Mouse (Mus musculus): ENCODE results near the gene Bicra. TPM values are rescaled to one million over a fixed set of nuclear protein-coding genes. Genes with fewer than 3 reads are reported as not detected.

Bicra gene
- total and polyA plus RNA-seq, 3 experiments: 0.81 to 14.1 TPM; not detected in 1

DNA sequence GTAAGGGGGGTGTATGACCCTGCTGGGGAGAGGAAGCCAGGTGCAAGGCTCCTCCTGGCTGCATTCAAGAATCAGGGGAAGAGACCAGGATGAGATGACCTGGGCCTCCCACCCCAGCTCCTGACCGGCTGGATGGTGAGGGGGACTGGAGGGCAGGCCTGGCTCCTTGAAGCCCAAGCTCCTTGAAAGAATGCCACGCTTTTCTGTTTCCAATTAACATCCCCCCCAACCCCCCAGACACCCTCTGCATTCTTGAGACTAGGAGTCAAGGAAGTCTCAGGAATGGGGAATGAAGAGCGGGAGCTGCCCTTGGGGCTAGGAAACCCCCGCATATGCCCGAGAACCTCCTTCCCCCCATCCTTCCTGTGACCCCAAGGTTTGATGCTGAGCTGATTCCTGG is 3.2 kb downstream of the Bicra start:
- DNase-seq (ENCODE audit: low read depth, low spot score): no peak
- Histone ChIP-seq H3K27me3 (ENCODE audit: control insufficient read depth in 1 of 2, insufficient read depth in 2 of 2, low read length in 2 of 2) (no peaks in the 10 kb centered on the region), H3K9ac (ENCODE audit: control insufficient read depth, low read depth, low read length, poor library complexity, severe bottlenecking) (no peak overlapping the region), H3K4me3 (ENCODE audit: control insufficient read depth in 1 of 2, insufficient read depth in 1 of 2, low read depth in 2 of 2, low read length in 2 of 2) (no peak overlapping the region), H3K9me3 (replicated peaks; ENCODE audit: insufficient read depth, low read length) (no peaks in the 10 kb centered on the region), H3K36me3 (ENCODE audit: control insufficient read depth in 1 of 2, insufficient read depth in 2 of 2, low read length in 2 of 2) (peaks cover 0 to 15% of the 10 kb centered on the region in 2 experiments; a peak in 2 of 4 replicates), H3K4me1 (ENCODE audit: control insufficient read depth in 1 of 2, insufficient read depth in 2 of 2, low read length in 2 of 2) (peaks cover 6 to 34% of the 10 kb centered on the region in 2 experiments), H3K79me2 (ENCODE audit: control insufficient read depth, insufficient read depth, low read length, poor library complexity) (peaks cover 41% of the 10 kb centered on the region), H3K27ac (ENCODE audit: control insufficient read depth, low read depth, low read length) (no peak overlapping the region)
- no peak for TF ChIP-seq POLR2AphosphoS5 (IDR thresholded peaks at IDR 0.05; ENCODE audit: borderline replicate concordance, low read depth, low read length)
- no peak for TF ChIP-seq SMC3 (IDR thresholded peaks at IDR 0.05; ENCODE audit: low read depth, low read length)
- TF ChIP-seq MYC (IDR thresholded peaks at IDR 0.05; ENCODE audit: low read depth, low read length): no peak
- no peak for TF ChIP-seq EP300 (IDR thresholded peaks at IDR 0.05; ENCODE audit: low read depth in 1 of 2, low read length in 2 of 2)
- no peak for TF ChIP-seq MAX (IDR thresholded peaks at IDR 0.05; ENCODE audit: low read length)
- TF ChIP-seq MAFK (IDR thresholded peaks at IDR 0.05; ENCODE audit: borderline replicate concordance, low read depth, low read length): no peak
- TF ChIP-seq BHLHE40 (IDR thresholded peaks at IDR 0.05; ENCODE audit: borderline replicate concordance, low read depth, low read length): no peak
- no peak for TF ChIP-seq POLR2A (IDR thresholded peaks at IDR 0.05; ENCODE audit: control insufficient read depth in 1 of 2, insufficient read depth in 1 of 2, low read depth in 1 of 2, low read length in 2 of 2, poor library complexity in 1 of 2)
- no peak for TF ChIP-seq TCF12 (IDR thresholded peaks at IDR 0.05; ENCODE audit: low read depth, low read length)
- no peak for TF ChIP-seq NRF1 (IDR thresholded peaks at IDR 0.05; ENCODE audit: insufficient read depth, low read depth, low read length, poor library complexity, severe bottlenecking)
- no peak for TF ChIP-seq USF1 (IDR thresholded peaks at IDR 0.05; ENCODE audit: low read depth, low read length)
- TF ChIP-seq RCOR1 (IDR thresholded peaks at IDR 0.05; ENCODE audit: low read depth, low read length): no peak
- no peak for TF ChIP-seq NELFE (IDR thresholded peaks at IDR 0.05; ENCODE audit: low read depth, low read length)
- TF ChIP-seq HCFC1 (IDR thresholded peaks at IDR 0.05; ENCODE audit: low read depth, low read length): no peak

GRCm38 (mm10) chr7:16043861-16044435 is 3.8 kb downstream of the Bicra start:
- H3K4me3 ChIP-seq (ENCODE audit: control insufficient read depth in 1 of 2, insufficient read depth in 1 of 2, low read depth in 2 of 2, low read length in 2 of 2): no peak overlapping the region
- no peak overlapping the region for H3K27ac ChIP-seq (ENCODE audit: control insufficient read depth, low read depth, low read length)
- peaks cover 7 to 40% of the 10 kb centered on the region in 2 experiments for H3K4me1 ChIP-seq (ENCODE audit: control insufficient read depth in 1 of 2, insufficient read depth in 2 of 2, low read length in 2 of 2)
- peak; percentile 51; the same call in 1 of the 2 replicates for TF ChIP-seq HCFC1 (IDR thresholded peaks at IDR 0.05; ENCODE audit: low read depth, low read length)
- TF ChIP-seq ELF1 (IDR thresholded peaks at IDR 0.05; ENCODE audit: low read depth, low read length): 0 out of 2 replicates have a peak, but pooled peaks have one; percentile 16
- no peak for TF ChIP-seq POLR2A (IDR thresholded peaks at IDR 0.05; ENCODE audit: control insufficient read depth in 1 of 2, insufficient read depth in 1 of 2, low read depth in 1 of 2, low read length in 2 of 2, poor library complexity in 1 of 2)
- TF ChIP-seq ZC3H11A (IDR thresholded peaks at IDR 0.05; ENCODE audit: low read depth, low read length): no peak
- no peak for TF ChIP-seq CHD1 (IDR thresholded peaks at IDR 0.05; ENCODE audit: low read depth, low read length)
- peaks cover 0 to 20% of the 10 kb centered on the region in 2 experiments; a peak in 2 of 4 replicates for H3K36me3 ChIP-seq (ENCODE audit: control insufficient read depth in 1 of 2, insufficient read depth in 2 of 2, low read length in 2 of 2)
- no peaks in the 10 kb centered on the region for H3K9me3 ChIP-seq (replicated peaks; ENCODE audit: insufficient read depth, low read length)
- no peak overlapping the region for H3K9ac ChIP-seq (ENCODE audit: control insufficient read depth, low read depth, low read length, poor library complexity, severe bottlenecking)
- peaks cover 41% of the 10 kb centered on the region for H3K79me2 ChIP-seq (ENCODE audit: control insufficient read depth, insufficient read depth, low read length, poor library complexity)
- no peaks in the 10 kb centered on the region for H3K27me3 ChIP-seq (ENCODE audit: control insufficient read depth in 1 of 2, insufficient read depth in 2 of 2, low read length in 2 of 2)
- no peak for DNase-seq (ENCODE audit: low read depth, low spot score)

All from MEL (cell line).